Mouse (Mus musculus) ES-E14 (cell line): Measurements from ENCODE around the gene Ikzf4. TPM values are rescaled to one million over a fixed set of nuclear protein-coding genes. Genes with fewer than 3 reads are reported as not detected.

ENCODE experiments used
- DNase-seq: peaks from one replicate; pipeline ENCODE4 v3.0.0-alpha.2; 2013; ENCODE audit warnings: low read depth, low spot score
- H3K27ac ChIP-seq: 2 replicates; pipeline ENCODE4 v1.5.1; 2012; ENCODE audit warnings: low read depth, mild to moderate bottlenecking, low read length, moderate library complexity, mixed read lengths; ENCODE audit not compliant: poor library complexity, insufficient read depth, severe bottlenecking
- H3K36me3 ChIP-seq: 2 replicates; pipeline ENCODE4 v1.6.1; 2012; ENCODE audit warnings: mild to moderate bottlenecking, low read length, moderate library complexity, mixed read lengths; ENCODE audit not compliant: control insufficient read depth, poor library complexity, insufficient read depth, severe bottlenecking
- H3K4me1 ChIP-seq, 2 experiments: fragments of 150-350 bp in 1 of 2; sonication (generic) in 1 of 2; 2 replicates each; pipeline ENCODE4 v1.6.1; 2012; ENCODE audit warnings: low read length in 2 of 2, mild to moderate bottlenecking in 1 of 2, mixed read lengths in 1 of 2; ENCODE audit not compliant: control insufficient read depth in 2 of 2, insufficient read depth in 2 of 2, poor library complexity in 1 of 2
- H3K4me3 ChIP-seq, 2 experiments: fragments of 150-350 bp in 1 of 2; sonication (generic) in 1 of 2; 2 replicates each; pipeline ENCODE4 v1.5.1; 2012; ENCODE audit warnings: low read length in 2 of 2, low read depth in 1 of 2, mild to moderate bottlenecking in 1 of 2, mixed read lengths in 1 of 2; ENCODE audit not compliant: insufficient read depth in 1 of 2, poor library complexity in 1 of 2, severe bottlenecking in 1 of 2
- H3K9ac ChIP-seq: 2 replicates; pipeline ENCODE4 v1.6.1; 2012; ENCODE audit warnings: low read depth, mild to moderate bottlenecking, low read length, mixed read lengths; ENCODE audit not compliant: poor library complexity, insufficient read depth, severe bottlenecking
- H3K9me3 ChIP-seq: fragments of 150-350 bp; sonication (generic); 2 replicates; pipeline ENCODE4 v1.6.1; 2012; ENCODE audit warnings: low read depth, mild to moderate bottlenecking, low read length; ENCODE audit not compliant: control insufficient read depth, insufficient read depth
- CHD2 ChIP-seq: IDR thresholded peaks from 2 replicates; pipeline ENCODE4 v1.6.1; 2014; ENCODE audit warnings: mild to moderate bottlenecking, low read depth, low read length, inconsistent platforms
- HCFC1 ChIP-seq: IDR thresholded peaks from 2 replicates; pipeline ENCODE4 v1.6.1; 2012; ENCODE audit warnings: low read length, inconsistent platforms, borderline replicate concordance; ENCODE audit not compliant: insufficient read depth
- MAFK ChIP-seq: IDR thresholded peaks from 2 replicates; pipeline ENCODE4 v1.6.1; 2014; ENCODE audit warnings: mild to moderate bottlenecking, low read depth, low read length, inconsistent platforms; ENCODE audit not compliant: insufficient read depth
- ZC3H11A ChIP-seq: IDR thresholded peaks from 2 replicates; pipeline ENCODE4 v1.6.1; 2012; ENCODE audit warnings: low read depth, mild to moderate bottlenecking, inconsistent platforms, low read length, borderline replicate concordance
- ZNF384 ChIP-seq: IDR thresholded peaks from 2 replicates; pipeline ENCODE4 v1.6.1; 2012; ENCODE audit warnings: low read depth, low read length, inconsistent platforms
- in situ Hi-C, 2 experiments: fragments of 600-800 bp; cut with MboI; formaldehyde crosslinking; loops; one replicate each; pipeline ENCODE4 v1.15.1; 2025; ENCODE audit warnings: low sequenced_read_pairs in 2 of 2, inconsistent platforms in 1 of 2; ENCODE audit not compliant: unreplicated experiment in 2 of 2
- total RNA-seq: library from RNA; depleted of rRNA; stranded (reverse); fragments of 300-350 nt; gene quantifications from 2 replicates; pipeline ENCODE4 v1.2.3, GENCODE M21; 2012

The Ikzf4 gene
- total RNA-seq, 1 experiment = 1.9 TPM

DNA sequence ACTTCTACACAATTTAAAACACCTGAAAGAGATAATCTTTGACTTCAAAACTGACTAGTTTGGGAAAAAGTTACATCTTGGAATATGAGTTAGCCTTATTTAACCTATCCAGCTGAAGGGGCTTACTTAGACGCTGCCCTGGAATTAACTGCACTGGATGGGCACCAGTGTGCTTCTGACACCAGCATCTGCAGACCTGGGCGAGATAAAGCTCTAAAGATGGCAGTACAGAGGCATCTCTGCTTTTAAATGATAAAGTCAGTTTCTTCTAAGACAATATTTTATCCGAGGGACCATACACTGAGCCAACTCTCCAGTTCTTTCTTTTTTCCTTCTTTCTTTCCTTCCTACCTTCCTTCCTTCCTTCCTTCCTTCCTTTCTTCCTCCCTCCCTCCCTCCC lies 19.0 kb upstream of the Ikzf4 start:
- Histone ChIP-seq H3K9me3 (no peaks in the 10 kb centered on the region), H3K4me1 (no peaks in the 10 kb centered on the region; a peak in 1 of 4 replicates), H3K27ac (no peak overlapping the region), H3K4me3 (no peak overlapping the region), H3K9ac (no peak overlapping the region), H3K36me3 (no peaks in the 10 kb centered on the region)
- in situ Hi-C loops = no loop called here
- no peak for TF ChIP-seq ZC3H11A
- TF ChIP-seq HCFC1 = no peak
- TF ChIP-seq ZNF384 = no peak
- TF ChIP-seq CHD2 = no peak
- TF ChIP-seq MAFK = no peak
- DNase-seq = no peak

GRCm38 (mm10) chr10:128663441-128664220 lies 17.8 kb upstream of the Ikzf4 start:
- in situ Hi-C loops = no loop called here
- TF ChIP-seq CHD2 = no peak
- TF ChIP-seq HCFC1 = no peak
- no peak for TF ChIP-seq ZNF384
- TF ChIP-seq ZC3H11A = no peak
- no peak for TF ChIP-seq MAFK

GRCm38 (mm10) chr10:128662465-128662864 lies 16.7 kb upstream of the Ikzf4 start:
- in situ Hi-C loops = no loop called here
- H3K27ac ChIP-seq = no peak overlapping the region

More at GRCm38 (mm10) chr10:128663441-128664220, 17.8 kb upstream of the Ikzf4 start:
- Histone ChIP-seq H3K27ac (no peak overlapping the region), H3K9me3 (no peaks in the 10 kb centered on the region), H3K9ac (no peak overlapping the region), H3K4me1 (no peaks in the 10 kb centered on the region; a peak in 1 of 4 replicates), H3K36me3 (no peaks in the 10 kb centered on the region), H3K4me3 (no peak overlapping the region)
- no peak for DNase-seq

GRCm38 (mm10) chr10:128659490-128659889 lies 13.7 kb upstream of the Ikzf4 start:
- TF ChIP-seq MAFK (no peak), ZC3H11A (no peak), HCFC1 (no peak), CHD2 (no peak), ZNF384 (no peak)
- H3K4me3 ChIP-seq = no peak overlapping the region
- H3K9ac ChIP-seq = no peak overlapping the region
- no peaks in the 10 kb centered on the region for H3K9me3 ChIP-seq
- no peak overlapping the region for H3K27ac ChIP-seq
- DNase-seq = no peak
- no peaks in the 10 kb centered on the region for H3K36me3 ChIP-seq
- peaks cover 0 to 13% of the 10 kb centered on the region in 2 experiments; a peak in 2 of 4 replicates for H3K4me1 ChIP-seq
- in situ Hi-C loops = no loop called here

More at GRCm38 (mm10) chr10:128662465-128662864, 16.7 kb upstream of the Ikzf4 start:
- H3K9me3 ChIP-seq = no peaks in the 10 kb centered on the region
- H3K4me1 ChIP-seq = peaks cover 0 to 2% of the 10 kb centered on the region in 2 experiments; a peak in 1 of 4 replicates
- no peak for TF ChIP-seq CHD2
- no peak for TF ChIP-seq MAFK
- no peak for TF ChIP-seq HCFC1
- no peak for TF ChIP-seq ZNF384
- TF ChIP-seq ZC3H11A = no peak
- H3K36me3 ChIP-seq = no peaks in the 10 kb centered on the region
- DNase-seq = no peak
- no peak overlapping the region for H3K9ac ChIP-seq
- no peak overlapping the region for H3K4me3 ChIP-seq
